ENCODE assay signal across 22 mouse cellular contexts in genomic region chr3:34384965-34385505, GRCm38 (mm10).
DNase-seq lines count a peak whose midpoint lies in the region; ATAC-seq and TF ChIP-seq lines count a peak whose summit lies in the region.
"Had no signal": no experiment of that assay in that cellular context is flagged by ENCODE, and none has a peak within 500 bp of the region (broad histone marks: within the 10 kb centered on the region; RNA-seq: fewer than 3 reads in every experiment).

No protein-coding gene starts in this region.

- H3K79me2 ChIP-seq in MEL (ENCODE audit: control insufficient read depth, insufficient read depth, low read length, poor library complexity) = no peaks in the 10 kb centered on the region

- no peak for TF ChIP-seq POLR2A in MEL (IDR thresholded peaks at IDR 0.05; ENCODE audit: control insufficient read depth in 1 of 2, insufficient read depth in 1 of 2, low read depth in 1 of 2, low read length in 2 of 2, poor library complexity in 1 of 2)

- H3K4me2 ChIP-seq in forebrain, embryonic 13.5 days = no peak overlapping the region
- H3K4me2 ChIP-seq in forebrain, embryonic 15.5 days (replicated peaks) = no peak overlapping the region
- no peak overlapping the region for H3K4me2 ChIP-seq in hindbrain, embryonic 12.5 days (replicated peaks)
- H3K4me2 ChIP-seq in hindbrain, embryonic 14.5 days (replicated peaks) = no peak overlapping the region
- H3K4me2 ChIP-seq in hindbrain, embryonic 13.5 days = no peak overlapping the region
- H3K4me2 ChIP-seq: embryonic facial prominence, embryonic 13.5 days; intestine, embryonic 15.5 days had no signal

- no peak overlapping the region for H3K4me3 ChIP-seq in forebrain, embryonic 13.5 days
- no peak overlapping the region for H3K4me3 ChIP-seq in forebrain, embryonic 15.5 days
- H3K4me3 ChIP-seq in hindbrain, embryonic 12.5 days = no peak overlapping the region
- H3K4me3 ChIP-seq in hindbrain, embryonic 14.5 days (replicated peaks; ENCODE audit: low read length) = no peak overlapping the region
- H3K4me3 ChIP-seq in MEL (ENCODE audit: control insufficient read depth in 1 of 2, insufficient read depth in 1 of 2, low read depth in 2 of 2, low read length in 2 of 2) = no peak overlapping the region
- H3K4me3 ChIP-seq in hindbrain, embryonic 13.5 days = no peak overlapping the region
- H3K4me3 ChIP-seq: embryonic facial prominence, embryonic 13.5 days; erythroblast, embryonic 14.5 days; gastrocnemius, adult 2 months; intestine, embryonic 15.5 days; limb, embryonic 10.5 days; myocyte had no signal

- WGBS in forebrain, embryonic 13.5 days = 71% methylated on average over 12 of the region's 12 CpGs
- WGBS in forebrain, embryonic 15.5 days = 70% methylated on average over 12 of the region's 12 CpGs
- WGBS in hindbrain, embryonic 12.5 days = 58% methylated on average over 12 of the region's 12 CpGs
- WGBS in hindbrain, embryonic 14.5 days = 51% methylated on average over 12 of the region's 12 CpGs
- WGBS in hindbrain, embryonic 13.5 days = 53% methylated on average over 12 of the region's 12 CpGs

- no peak for DNase-seq in hindbrain, embryonic 14.5 days (ENCODE audit: low spot score)
- DNase-seq in MEL (ENCODE audit: low read depth, low spot score) = peak; percentile 80
- no peak for DNase-seq in ovary, postnatal 10 days (ENCODE audit: low spot score)
- DNase-seq: adrenal gland, postnatal 36 days; cerebellum, adult 11 months; cerebellum, adult 9-11 months; gastrocnemius, adult 2 months; kidney, adult 8-10 months; kidney, postnatal 10 days; lung, postnatal 4 days; right cerebral cortex, postnatal 14 days had no signal

- no peaks in the 10 kb centered on the region for H3K9me3 ChIP-seq in forebrain, embryonic 13.5 days (replicated peaks)
- H3K9me3 ChIP-seq in forebrain, embryonic 15.5 days = no peaks in the 10 kb centered on the region
- no peaks in the 10 kb centered on the region for H3K9me3 ChIP-seq in hindbrain, embryonic 12.5 days (replicated peaks)
- no peaks in the 10 kb centered on the region for H3K9me3 ChIP-seq in hindbrain, embryonic 14.5 days (ENCODE audit: control insufficient read depth, low read length)
- H3K9me3 ChIP-seq in MEL (replicated peaks; ENCODE audit: insufficient read depth, low read length) = no peaks in the 10 kb centered on the region
- H3K9me3 ChIP-seq in hindbrain, embryonic 13.5 days = no peaks in the 10 kb centered on the region
- H3K9me3 ChIP-seq: embryonic facial prominence, embryonic 13.5 days; intestine, embryonic 15.5 days; limb, embryonic 10.5 days had no signal

- H3K36me3 ChIP-seq in forebrain, embryonic 13.5 days (ENCODE audit: poor library complexity, severe bottlenecking) = no peaks in the 10 kb centered on the region
- H3K36me3 ChIP-seq in forebrain, embryonic 15.5 days = no peaks in the 10 kb centered on the region
- no peaks in the 10 kb centered on the region for H3K36me3 ChIP-seq in hindbrain, embryonic 12.5 days
- H3K36me3 ChIP-seq in hindbrain, embryonic 14.5 days (replicated peaks; ENCODE audit: control insufficient read depth, insufficient read depth) = no peaks in the 10 kb centered on the region
- peaks cover 0 to 12% of the 10 kb centered on the region in 2 experiments; a peak in 2 of 4 replicates for H3K36me3 ChIP-seq in MEL (ENCODE audit: control insufficient read depth in 1 of 2, insufficient read depth in 2 of 2, low read length in 2 of 2)
- no peaks in the 10 kb centered on the region for H3K36me3 ChIP-seq in hindbrain, embryonic 13.5 days
- H3K36me3 ChIP-seq: embryonic facial prominence, embryonic 13.5 days; intestine, embryonic 15.5 days; limb, embryonic 10.5 days had no signal

- peak; percentile 98 for TF ChIP-seq EP300 in MEL (IDR thresholded peaks at IDR 0.05; ENCODE audit: low read depth in 1 of 2, low read length in 2 of 2)

- 0 out of 2 replicates have a peak, but pooled peaks have one; percentile 43 for ATAC-seq in forebrain, embryonic 13.5 days
- no peak; the same call in 1 of the 2 replicates for ATAC-seq in forebrain, embryonic 15.5 days (replicated peaks)
- ATAC-seq in hindbrain, embryonic 12.5 days (ENCODE audit: low FRiP score) = peak; percentile 60
- no peak for ATAC-seq in hindbrain, embryonic 14.5 days (ENCODE audit: low FRiP score)
- ATAC-seq in hindbrain, embryonic 13.5 days (ENCODE audit: low FRiP score) = peak; percentile 43; the same call in 1 of the 2 replicates
- ATAC-seq: CD4-positive, CD25-positive, alpha-beta regulatory T cell, adult 4 months; intestine, embryonic 15.5 days; Patski had no signal

- no peak for TF ChIP-seq RAD21 in MEL (IDR thresholded peaks at IDR 0.05; ENCODE audit: low read depth, low read length)

- H3K4me1 ChIP-seq in forebrain, embryonic 13.5 days = peaks cover 7% of the 10 kb centered on the region
- peaks cover 5% of the 10 kb centered on the region; the same call in 1 of the 2 replicates for H3K4me1 ChIP-seq in forebrain, embryonic 15.5 days
- H3K4me1 ChIP-seq in hindbrain, embryonic 12.5 days = no peaks in the 10 kb centered on the region
- no peaks in the 10 kb centered on the region for H3K4me1 ChIP-seq in hindbrain, embryonic 14.5 days (replicated peaks; ENCODE audit: control insufficient read depth, insufficient read depth, low read length)
- peaks cover 5 to 8% of the 10 kb centered on the region in 2 experiments for H3K4me1 ChIP-seq in MEL (ENCODE audit: control insufficient read depth in 1 of 2, insufficient read depth in 2 of 2, low read length in 2 of 2)
- peaks cover 6% of the 10 kb centered on the region; the same call in 1 of the 2 replicates for H3K4me1 ChIP-seq in hindbrain, embryonic 13.5 days (replicated peaks)
- H3K4me1 ChIP-seq: embryonic facial prominence, embryonic 13.5 days; intestine, embryonic 15.5 days; limb, embryonic 10.5 days had no signal

- no peak overlapping the region for H3K9ac ChIP-seq in forebrain, embryonic 13.5 days
- no peak overlapping the region for H3K9ac ChIP-seq in forebrain, embryonic 15.5 days (replicated peaks)
- H3K9ac ChIP-seq in hindbrain, embryonic 12.5 days = no peak overlapping the region
- no peak overlapping the region for H3K9ac ChIP-seq in hindbrain, embryonic 14.5 days
- H3K9ac ChIP-seq in MEL (ENCODE audit: control insufficient read depth, low read depth, low read length, poor library complexity, severe bottlenecking) = no peak overlapping the region
- H3K9ac ChIP-seq in hindbrain, embryonic 13.5 days = no peak overlapping the region
- H3K9ac ChIP-seq: embryonic facial prominence, embryonic 13.5 days; intestine, embryonic 15.5 days had no signal

- H3K27me3 ChIP-seq in forebrain, embryonic 13.5 days = no peaks in the 10 kb centered on the region
- H3K27me3 ChIP-seq in forebrain, embryonic 15.5 days = no peaks in the 10 kb centered on the region
- no peaks in the 10 kb centered on the region for H3K27me3 ChIP-seq in hindbrain, embryonic 12.5 days
- H3K27me3 ChIP-seq in hindbrain, embryonic 14.5 days (ENCODE audit: control insufficient read depth, insufficient read depth, low read length) = no peaks in the 10 kb centered on the region
- H3K27me3 ChIP-seq in MEL (ENCODE audit: control insufficient read depth in 1 of 2, insufficient read depth in 2 of 2, low read length in 2 of 2) = no peaks in the 10 kb centered on the region
- no peaks in the 10 kb centered on the region for H3K27me3 ChIP-seq in hindbrain, embryonic 13.5 days
- H3K27me3 ChIP-seq: embryonic facial prominence, embryonic 13.5 days; intestine, embryonic 15.5 days had no signal

- no peak for TF ChIP-seq CTCF in MEL (IDR thresholded peaks at IDR 0.05 in 2 of 3, conservative IDR thresholded peaks at IDR 0.05 in 1 of 3; ENCODE audit: control insufficient read depth in 1 of 3, insufficient read depth in 1 of 3, low read depth in 2 of 3, low read length in 3 of 3, poor library complexity in 1 of 3, severe bottlenecking in 1 of 3)

- no peak overlapping the region for H3K27ac ChIP-seq in forebrain, embryonic 13.5 days
- H3K27ac ChIP-seq in forebrain, embryonic 15.5 days (replicated peaks) = no peak overlapping the region
- no peak overlapping the region for H3K27ac ChIP-seq in hindbrain, embryonic 12.5 days
- H3K27ac ChIP-seq in hindbrain, embryonic 14.5 days = no peak overlapping the region
- peak overlapping the region; percentile 62; the same call in 1 of the 2 replicates for H3K27ac ChIP-seq in MEL (ENCODE audit: control insufficient read depth, low read depth, low read length)
- H3K27ac ChIP-seq in hindbrain, embryonic 13.5 days = no peak overlapping the region
- H3K27ac ChIP-seq: embryonic facial prominence, embryonic 13.5 days; gastrocnemius, adult 2 months; intestine, embryonic 15.5 days; limb, embryonic 10.5 days had no signal

TF ChIP-seq in MEL, 35 proteins besides CTCF, POLR2A, EP300 and RAD21 (continues in another document):
- no peak for TF ChIP-seq ELF1 (IDR thresholded peaks at IDR 0.05; ENCODE audit: low read depth, low read length)
- TF ChIP-seq KAT2A (conservative IDR thresholded peaks at IDR 0.05; ENCODE audit: low read depth, low read length) = no peak
- TF ChIP-seq RCOR1 (IDR thresholded peaks at IDR 0.05; ENCODE audit: low read depth, low read length) = peak; percentile 86
- no peak for TF ChIP-seq ZNF384 (IDR thresholded peaks at IDR 0.05; ENCODE audit: low read depth, low read length)
- TF ChIP-seq ZKSCAN1 (IDR thresholded peaks at IDR 0.05; ENCODE audit: low read depth, low read length) = no peak
- no peak for TF ChIP-seq UBTF (IDR thresholded peaks at IDR 0.05; ENCODE audit: borderline replicate concordance, insufficient read depth, low read depth, low read length)
- peak; percentile 84 for TF ChIP-seq MYB (IDR thresholded peaks at IDR 0.05; ENCODE audit: low read depth, low read length)
- no peak for TF ChIP-seq MEF2A (IDR thresholded peaks at IDR 0.05; ENCODE audit: extremely low read depth, insufficient replicate concordance, low read depth, low read length, poor library complexity, severe bottlenecking)
- TF ChIP-seq MAX (IDR thresholded peaks at IDR 0.05; ENCODE audit: low read length) = no peak
- peak; percentile 61 for TF ChIP-seq ETS1 (IDR thresholded peaks at IDR 0.05; ENCODE audit: low read depth, low read length)
- TF ChIP-seq CHD1 (IDR thresholded peaks at IDR 0.05; ENCODE audit: low read depth, low read length) = no peak
- TF ChIP-seq MAZ (IDR thresholded peaks at IDR 0.05; ENCODE audit: low read depth, low read length) = no peak
- TF ChIP-seq POLR2AphosphoS2 (IDR thresholded peaks at IDR 0.05; ENCODE audit: low read length) = no peak
- TF ChIP-seq NELFE (IDR thresholded peaks at IDR 0.05; ENCODE audit: low read depth, low read length) = no peak
- no peak for TF ChIP-seq POLR2AphosphoS5 (IDR thresholded peaks at IDR 0.05; ENCODE audit: borderline replicate concordance, low read depth, low read length)
- TF ChIP-seq BHLHE40 (IDR thresholded peaks at IDR 0.05; ENCODE audit: borderline replicate concordance, low read depth, low read length) = no peak
- peak; percentile 92 for TF ChIP-seq TCF12 (IDR thresholded peaks at IDR 0.05; ENCODE audit: low read depth, low read length)
- TF ChIP-seq CHD2 (IDR thresholded peaks at IDR 0.05; ENCODE audit: low read length) = no peak
- TF ChIP-seq MAFK (IDR thresholded peaks at IDR 0.05; ENCODE audit: borderline replicate concordance, low read depth, low read length) = no peak
- TF ChIP-seq USF1 (IDR thresholded peaks at IDR 0.05; ENCODE audit: low read depth, low read length) = 0 out of 2 replicates have a peak, but pooled peaks have one; percentile 9

Comparison
In these comparisons a context has a peak if more than half of its experiments do, and no peak if none do; other contexts are left out.
1. ATAC-seq: peak in forebrain, embryonic 13.5 days (single experiment), hindbrain, embryonic 12.5 days (single experiment) and hindbrain, embryonic 13.5 days (single experiment); none in forebrain, embryonic 15.5 days (single experiment) and hindbrain, embryonic 14.5 days (single experiment).